Mouse (Mus musculus): ENCODE data around the gene Men1. TPM values are rescaled to one million over a fixed set of nuclear protein-coding genes. Genes with fewer than 3 reads are reported as not detected.

Men1 gene
- total and polyA plus RNA-seq, 3 experiments: 24.9 to 67.8 (median 42.9) TPM

DNA sequence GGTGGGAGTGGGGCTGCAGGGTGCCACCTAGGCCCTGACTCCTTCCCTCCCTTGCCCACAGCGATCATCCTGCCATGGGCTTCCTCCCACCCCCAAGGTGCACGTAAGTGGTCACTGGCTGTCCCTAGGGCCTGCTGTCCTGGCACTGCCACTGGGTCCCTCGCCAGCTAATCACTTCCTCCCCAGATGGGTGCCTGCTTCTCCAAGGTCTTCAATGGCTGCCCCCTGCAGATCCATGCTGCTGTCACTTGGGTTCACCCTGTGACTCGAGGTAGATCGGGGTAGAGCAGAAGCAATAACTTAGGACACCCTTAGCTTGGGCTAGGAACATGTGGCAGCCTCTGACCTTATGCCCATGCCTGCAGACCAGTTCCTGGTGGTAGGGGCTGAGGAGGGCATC lies 11.2 kb downstream of the Men1 start:
- TF ChIP-seq CHD1 (IDR thresholded peaks at IDR 0.05; ENCODE audit: low read depth, low read length): no peak
- TF ChIP-seq SIN3A (IDR thresholded peaks at IDR 0.05; ENCODE audit: low read length): no peak
- no peak for TF ChIP-seq RAD21 (IDR thresholded peaks at IDR 0.05; ENCODE audit: low read depth, low read length)
- TF ChIP-seq UBTF (IDR thresholded peaks at IDR 0.05; ENCODE audit: low read depth, low read length): no peak
- no peak for TF ChIP-seq USF1 (IDR thresholded peaks at IDR 0.05; ENCODE audit: low read depth, low read length)
- TF ChIP-seq MYC (IDR thresholded peaks at IDR 0.05; ENCODE audit: low read depth, low read length): no peak
- TF ChIP-seq IRF4 (IDR thresholded peaks at IDR 0.05; ENCODE audit: low read depth, low read length): no peak
- TF ChIP-seq EP300 (IDR thresholded peaks at IDR 0.05; ENCODE audit: low read length): no peak
- no peak for TF ChIP-seq USF2 (conservative IDR thresholded peaks at IDR 0.05; ENCODE audit: low read depth, low read length)
- no peak for TF ChIP-seq NELFE (IDR thresholded peaks at IDR 0.05; ENCODE audit: low read depth, low read length)
- no peak for TF ChIP-seq MAZ (IDR thresholded peaks at IDR 0.05; ENCODE audit: low read depth, low read length)
- no peak overlapping the region for H3K4me2 ChIP-seq (ENCODE audit: insufficient read depth, low read depth, poor library complexity, severe bottlenecking)
- peaks cover 21 to 85% of the 10 kb centered on the region in 2 experiments for H3K4me1 ChIP-seq (ENCODE audit: control insufficient read depth in 1 of 2, insufficient read depth in 2 of 2)
- H3K36me3 ChIP-seq (replicated peaks in 1 of 2; ENCODE audit: control insufficient read depth in 1 of 2, insufficient read depth in 1 of 2, low read length in 1 of 2): peaks cover 76 to 87% of the 10 kb centered on the region in 2 experiments
- dilution Hi-C loops (cut with MboI; ENCODE audit: extremely low pct_ligation_motif_present, extremely low pct_unique_long_range_greater_than_20kb, low sequenced_read_pairs): no loop called here
- no peak overlapping the region for H3K4me3 ChIP-seq (replicated peaks in 1 of 3; ENCODE audit: low read depth in 2 of 3, low read length in 2 of 3, poor library complexity in 1 of 3)
- in situ Hi-C loops (cut with MboI; ENCODE audit: low pct_ligation_motif_present, low pct_unique_long_range_greater_than_20kb, low sequenced_read_pairs): no loop called here
- H3K79me2 ChIP-seq (replicated peaks; ENCODE audit: control insufficient read depth, extremely low read depth, insufficient read depth, poor library complexity, severe bottlenecking): peaks cover 7% of the 10 kb centered on the region; the same call in 1 of the 2 replicates
- H3K27ac ChIP-seq (ENCODE audit: insufficient read depth, low read depth): no peak overlapping the region
- H3K27me3 ChIP-seq (replicated peaks): no peaks in the 10 kb centered on the region
- H3K9me3 ChIP-seq (replicated peaks; ENCODE audit: low read length): no peaks in the 10 kb centered on the region
- DNase-seq (ENCODE audit: extremely low read depth): no peak
- no peak overlapping the region for H3K9ac ChIP-seq (ENCODE audit: insufficient read depth, low read depth)

- Histone ChIP-seq H3K27ac (ENCODE audit: insufficient read depth, low read depth) (no peak overlapping the region), H3K79me2 (replicated peaks; ENCODE audit: control insufficient read depth, extremely low read depth, insufficient read depth, poor library complexity, severe bottlenecking) (peaks cover 7% of the 10 kb centered on the region; the same call in 1 of the 2 replicates), H3K4me2 (ENCODE audit: insufficient read depth, low read depth, poor library complexity, severe bottlenecking) (no peak overlapping the region), H3K27me3 (replicated peaks) (no peaks in the 10 kb centered on the region), H3K9ac (ENCODE audit: insufficient read depth, low read depth) (no peak overlapping the region), H3K4me1 (ENCODE audit: control insufficient read depth in 1 of 2, insufficient read depth in 2 of 2) (peaks cover 21 to 91% of the 10 kb centered on the region in 2 experiments), H3K4me3 (replicated peaks in 1 of 3; ENCODE audit: low read depth in 2 of 3, low read length in 2 of 3, poor library complexity in 1 of 3) (no peak overlapping the region), H3K36me3 (replicated peaks in 1 of 2; ENCODE audit: control insufficient read depth in 1 of 2, insufficient read depth in 1 of 2, low read length in 1 of 2) (peaks cover 82 to 94% of the 10 kb centered on the region in 2 experiments), H3K9me3 (replicated peaks; ENCODE audit: low read length) (no peaks in the 10 kb centered on the region)
- TF ChIP-seq USF2 (conservative IDR thresholded peaks at IDR 0.05; ENCODE audit: low read depth, low read length) (no peak), MYC (IDR thresholded peaks at IDR 0.05; ENCODE audit: low read depth, low read length) (no peak), MAFK (IDR thresholded peaks at IDR 0.05; ENCODE audit: insufficient replicate concordance, low read length) (no peak), ZC3H11A (IDR thresholded peaks at IDR 0.05; ENCODE audit: low read depth, low read length) (no peak), E2F4 (IDR thresholded peaks at IDR 0.05; ENCODE audit: insufficient replicate concordance, low read depth, low read length) (no peak), CTCF (conservative IDR thresholded peaks at IDR 0.05 in 1 of 2, IDR thresholded peaks at IDR 0.05 in 1 of 2; ENCODE audit: low read depth in 2 of 2, low read length in 2 of 2) (no peak), NRF1 (IDR thresholded peaks at IDR 0.05; ENCODE audit: low read depth, low read length) (no peak), UBTF (IDR thresholded peaks at IDR 0.05; ENCODE audit: low read depth, low read length) (no peak), HCFC1 (IDR thresholded peaks at IDR 0.05; ENCODE audit: low read depth, low read length) (no peak), NELFE (IDR thresholded peaks at IDR 0.05; ENCODE audit: low read depth, low read length) (no peak), RCOR1 (conservative IDR thresholded peaks at IDR 0.05; ENCODE audit: low read depth, low read length) (no peak), BHLHE40 (IDR thresholded peaks at IDR 0.05; ENCODE audit: low read depth, low read length) (no peak), TCF12 (IDR thresholded peaks at IDR 0.05; ENCODE audit: low read depth, low read length) (no peak), IRF4 (IDR thresholded peaks at IDR 0.05; ENCODE audit: low read depth, low read length) (no peak), SIN3A (IDR thresholded peaks at IDR 0.05; ENCODE audit: low read length) (no peak), ZKSCAN1 (IDR thresholded peaks at IDR 0.05; ENCODE audit: borderline replicate concordance, low read depth, low read length) (no peak), TBP (conservative IDR thresholded peaks at IDR 0.05; ENCODE audit: low read depth, low read length) (no peak), ETS1 (conservative IDR thresholded peaks at IDR 0.05; ENCODE audit: low read depth, low read length) (no peak), ZNF384 (IDR thresholded peaks at IDR 0.05; ENCODE audit: low read depth, low read length) (no peak)
- in situ Hi-C loops (cut with MboI; ENCODE audit: low pct_ligation_motif_present, low pct_unique_long_range_greater_than_20kb, low sequenced_read_pairs) (no loop called here), dilution Hi-C loops (cut with MboI; ENCODE audit: extremely low pct_ligation_motif_present, extremely low pct_unique_long_range_greater_than_20kb, low sequenced_read_pairs) (no loop called here)
- DNase-seq (ENCODE audit: extremely low read depth): no peak
Measured at GRCm38 (mm10) chr19:6346661-6347060, 11.9 kb downstream of the Men1 start.
